Mouse (Mus musculus) midbrain, embryonic 16.5 days (tissue): Measurements from ENCODE around the gene Cage1. TPM values are rescaled to one million over a fixed set of nuclear protein-coding genes. Genes with fewer than 3 reads are reported as not detected.

Source experiments
- ATAC-seq: fragments of 200-750 bp; cut with Nextera tagmentation; 2 replicates; pipeline ENCODE4 v1.8.0; 2017; ENCODE audit warnings: moderate TSS enrichment
- H3K27ac ChIP-seq: fragments of 300-500 bp; sonication (generic); 2 replicates; pipeline ENCODE4 v1.5.1; 2014; ENCODE audit warnings: mild to moderate bottlenecking, low read length, mixed read lengths
- H3K27me3 ChIP-seq: fragments of 300-500 bp; sonication (generic); 2 replicates; pipeline ENCODE4 v1.6.1; 2014; ENCODE audit warnings: low read depth, low read length, mixed read lengths; ENCODE audit not compliant: control insufficient read depth, insufficient read depth
- H3K36me3 ChIP-seq: fragments of 300-500 bp; sonication (generic); 2 replicates; pipeline ENCODE4 v1.6.1; 2014; ENCODE audit warnings: mild to moderate bottlenecking, low read length, moderate library complexity, mixed read lengths; ENCODE audit not compliant: control insufficient read depth, insufficient read depth
- H3K4me1 ChIP-seq: fragments of 300-500 bp; sonication (generic); 2 replicates; pipeline ENCODE4 v1.6.1; 2014; ENCODE audit warnings: mild to moderate bottlenecking, low read length, mixed read lengths; ENCODE audit not compliant: control insufficient read depth, insufficient read depth
- H3K4me2 ChIP-seq: fragments of 300-500 bp; sonication (generic); 2 replicates; pipeline ENCODE4 v1.6.1; 2014; ENCODE audit warnings: mild to moderate bottlenecking, low read length, mixed read lengths
- H3K4me3 ChIP-seq: fragments of 300-500 bp; sonication (generic); 2 replicates; pipeline ENCODE4 v1.5.1; 2014; ENCODE audit warnings: low read depth, mild to moderate bottlenecking, low read length, moderate library complexity, mixed read lengths
- H3K9ac ChIP-seq: fragments of 300-500 bp; sonication (generic); 2 replicates; pipeline ENCODE4 v1.6.1; 2014; ENCODE audit warnings: low read depth, low read length, mixed read lengths
- H3K9me3 ChIP-seq: fragments of 300-500 bp; sonication (generic); replicated peaks from 2 replicates; pipeline ENCODE4 v1.6.1; 2014; ENCODE audit warnings: mild to moderate bottlenecking, low read length, mixed read lengths; ENCODE audit not compliant: control insufficient read depth, poor library complexity, severe bottlenecking
- WGBS: fragments of 180-500 bp; shearing (Covaris S2); extraction: QIAGEN DNeasy Blood & Tissue Kit; methylation state at CpG from one replicate; pipeline ENCODE4 v1.1.7; 2014; 5-methylcytosine and 5-hydroxymethylcytosine counted together
- polyA plus RNA-seq: library from polyadenylated mRNA; unstranded; fragments of >200 nt; fragmentation: Nextera tagmentation; extraction: Ambion mirVana; gene quantifications from 2 replicates; pipeline ENCODE4 v1.2.1, GENCODE M21; 2015

Gene Cage1
- polyA plus RNA-seq, 1 experiment from 2014 or later, result 4.1 TPM

DNA sequence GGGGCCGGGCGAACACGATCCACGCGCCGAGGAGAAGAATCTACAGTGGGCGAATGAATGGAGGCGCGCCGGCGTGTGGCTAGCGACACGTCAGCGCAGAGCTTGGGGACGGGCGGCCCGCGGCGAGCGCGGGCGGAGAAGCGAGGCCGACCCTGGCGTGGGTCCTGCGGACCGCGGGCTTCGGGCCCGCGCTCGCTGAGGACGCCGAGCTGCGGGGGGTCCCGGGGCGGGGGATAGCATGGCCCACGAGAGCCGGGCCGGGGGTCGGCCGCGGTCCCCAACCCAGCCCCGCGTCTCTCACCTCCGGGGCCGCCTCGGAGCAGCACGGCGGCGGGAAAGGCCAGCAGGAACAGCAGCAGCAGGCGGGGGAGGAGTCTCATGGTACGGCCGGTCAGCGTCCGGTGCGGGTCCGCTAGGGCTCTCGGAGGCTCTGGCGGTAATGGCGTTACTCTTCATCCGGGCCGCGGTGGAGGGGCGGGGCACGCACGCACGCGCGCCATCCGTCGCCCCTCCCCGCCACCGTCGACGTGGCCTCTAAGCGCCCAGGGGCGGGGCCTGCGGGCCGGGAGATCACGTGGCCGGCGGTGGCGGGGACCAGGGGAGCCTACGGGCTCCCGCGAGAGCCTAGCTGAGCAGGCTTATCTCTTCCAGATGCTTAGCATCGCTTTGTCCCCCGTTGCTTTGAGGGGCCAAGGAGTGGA is 43.0 kb downstream of the Cage1 start, which contains the start of gene Ssr1:
TSS of gene Ssr1 (minus strand) at position 514 of the 701 bp plus-strand sequence.
- peaks cover 13% of the 10 kb centered on the region for H3K4me1 ChIP-seq
- H3K36me3 ChIP-seq, result peaks cover 7% of the 10 kb centered on the region
- H3K9ac ChIP-seq, result peak within 1 kb of the TSS; percentile 89
- H3K4me3 ChIP-seq, result peak within 1 kb of the TSS; percentile 72
- H3K4me2 ChIP-seq, result peak within 1 kb of the TSS; percentile 78
- peak within 1 kb of the TSS; percentile 91 for H3K27ac ChIP-seq
- H3K27me3 ChIP-seq, result no peaks in the 10 kb centered on the region
- peak; percentile 98 for ATAC-seq
- WGBS, result 0% methylated on average over 64 of the region's 89 CpGs
- H3K9me3 ChIP-seq, result no peaks in the 10 kb centered on the region

DNA sequence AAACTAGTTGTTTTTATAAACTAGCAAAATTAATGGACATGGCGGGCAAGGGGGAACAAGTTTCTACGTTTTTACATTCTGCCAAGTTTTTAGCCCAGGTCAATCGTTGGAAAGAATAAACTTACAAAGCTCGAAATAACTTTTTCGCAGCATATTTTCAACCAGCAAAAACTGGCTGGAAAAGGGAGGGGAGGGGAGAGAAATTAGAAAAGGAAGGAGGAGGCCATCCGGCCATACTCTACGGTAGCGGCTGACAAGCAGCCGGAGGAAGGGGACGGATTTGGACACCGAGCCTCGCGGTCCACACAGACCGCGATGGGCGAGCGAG is 43.5 kb downstream of the Cage1 start:
- peak overlapping the region; percentile 78 for H3K4me2 ChIP-seq
- no peaks in the 10 kb centered on the region for H3K27me3 ChIP-seq
- H3K4me3 ChIP-seq, result peak overlapping the region; percentile 72
- under 1% methylated on average over 17 of the region's 17 CpGs for WGBS
- H3K9me3 ChIP-seq, result no peaks in the 10 kb centered on the region
- ATAC-seq, result peak; percentile 71; the same call in 1 of the 2 replicates
- peak overlapping the region; percentile 89 for H3K9ac ChIP-seq
- peaks cover 13% of the 10 kb centered on the region for H3K4me1 ChIP-seq
- H3K27ac ChIP-seq, result peak overlapping the region; percentile 91
- peaks cover 8% of the 10 kb centered on the region for H3K36me3 ChIP-seq

DNA sequence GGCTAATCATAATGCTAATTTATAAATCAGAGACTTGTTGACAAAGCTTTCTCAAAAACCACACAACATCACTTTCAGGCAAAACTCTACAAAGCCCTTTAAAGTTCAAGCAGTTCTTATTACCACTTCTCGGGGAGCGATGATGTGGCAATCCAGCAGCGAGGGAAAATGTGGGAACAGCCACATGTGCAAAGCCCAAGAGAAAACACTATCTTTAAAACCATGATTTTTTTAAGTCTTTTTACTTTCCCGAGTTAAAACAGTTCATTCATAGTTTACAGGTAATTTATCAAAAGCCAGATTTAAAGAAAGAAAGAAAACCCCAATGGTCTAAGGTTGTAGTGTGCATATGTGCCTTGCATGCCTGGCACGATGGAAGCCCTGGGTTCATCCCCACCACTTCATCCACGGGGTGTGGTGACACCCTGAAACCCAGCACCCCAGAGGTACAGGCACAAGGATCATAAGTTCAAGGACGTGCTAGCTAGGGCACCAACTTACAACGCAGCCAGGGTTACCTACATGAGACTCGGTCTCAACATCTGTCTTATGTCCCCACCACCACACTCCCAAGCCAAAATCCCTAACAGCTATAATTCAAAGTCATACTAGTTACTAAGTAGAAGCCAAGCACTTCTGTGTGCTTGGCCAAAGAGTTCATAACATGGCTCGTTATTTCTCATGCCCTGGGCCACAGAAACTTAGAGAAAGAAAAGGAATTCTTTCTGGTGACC is 44.1 kb downstream of the Cage1 start:
- 13% methylated on average over 10 of the region's 10 CpGs for WGBS
- no peak overlapping the region for H3K27ac ChIP-seq

GRCm38 (mm10) chr13:37989701-37990100 is 47.2 kb downstream of the Cage1 start:
- H3K4me3 ChIP-seq, result no peak overlapping the region
- no peak for ATAC-seq
- no peak overlapping the region for H3K9ac ChIP-seq
- H3K27ac ChIP-seq, result no peak overlapping the region
- 93% methylated on average over 8 of the region's 8 CpGs for WGBS
- H3K36me3 ChIP-seq, result peaks cover 34% of the 10 kb centered on the region
- H3K4me2 ChIP-seq, result no peak overlapping the region
- peaks cover 13% of the 10 kb centered on the region for H3K4me1 ChIP-seq
- H3K27me3 ChIP-seq, result no peaks in the 10 kb centered on the region
- no peaks in the 10 kb centered on the region for H3K9me3 ChIP-seq

More for the DNA sequence above, 44.1 kb downstream of the Cage1 start:
- peak overlapping the region; percentile 78 for H3K4me2 ChIP-seq
- H3K9ac ChIP-seq, result peak overlapping the region; percentile 89
- no peak for ATAC-seq
- H3K9me3 ChIP-seq, result no peaks in the 10 kb centered on the region
- peak overlapping the region; percentile 72 for H3K4me3 ChIP-seq
- H3K27me3 ChIP-seq, result no peaks in the 10 kb centered on the region
- H3K36me3 ChIP-seq, result peaks cover 10% of the 10 kb centered on the region
- H3K4me1 ChIP-seq, result peaks cover 13% of the 10 kb centered on the region

GRCm38 (mm10) chr13:37986166-37986565 is 50.7 kb downstream of the Cage1 start:
- Histone ChIP-seq H3K4me3 (no peak overlapping the region), H3K36me3 (peaks cover 59% of the 10 kb centered on the region), H3K4me2 (no peak overlapping the region), H3K9me3 (no peaks in the 10 kb centered on the region), H3K9ac (no peak overlapping the region), H3K27me3 (no peaks in the 10 kb centered on the region), H3K4me1 (no peaks in the 10 kb centered on the region), H3K27ac (no peak overlapping the region)
- no peak for ATAC-seq
- WGBS, result 84% methylated on average over 10 of the region's 10 CpGs

DNA sequence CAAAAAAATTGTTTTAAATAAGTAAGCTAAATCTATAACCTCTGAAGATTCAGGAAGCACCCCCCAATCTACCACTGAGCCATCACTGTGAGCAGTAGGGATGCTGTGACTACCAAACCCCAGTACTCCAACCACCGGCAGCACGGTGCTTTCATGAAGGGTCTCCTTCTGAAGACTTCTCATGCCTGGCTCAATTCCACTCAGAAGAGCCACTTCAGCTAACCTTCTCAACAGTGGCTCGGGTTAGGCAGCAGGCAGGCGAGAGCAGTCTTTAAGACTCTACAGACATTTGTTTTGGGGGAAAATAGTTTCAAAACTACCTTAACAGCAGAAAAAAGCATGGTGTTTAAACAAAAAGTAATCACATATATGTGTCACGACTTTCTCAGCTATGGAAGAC is 55.8 kb downstream of the Cage1 start:
- Histone ChIP-seq H3K4me3 (no peak overlapping the region), H3K9ac (no peak overlapping the region), H3K36me3 (peaks cover 55% of the 10 kb centered on the region), H3K4me2 (no peak overlapping the region), H3K27me3 (no peaks in the 10 kb centered on the region), H3K4me1 (no peaks in the 10 kb centered on the region), H3K27ac (no peak overlapping the region), H3K9me3 (no peaks in the 10 kb centered on the region)
- 86% methylated on average over 5 of the region's 5 CpGs for WGBS
- ATAC-seq, result no peak

DNA sequence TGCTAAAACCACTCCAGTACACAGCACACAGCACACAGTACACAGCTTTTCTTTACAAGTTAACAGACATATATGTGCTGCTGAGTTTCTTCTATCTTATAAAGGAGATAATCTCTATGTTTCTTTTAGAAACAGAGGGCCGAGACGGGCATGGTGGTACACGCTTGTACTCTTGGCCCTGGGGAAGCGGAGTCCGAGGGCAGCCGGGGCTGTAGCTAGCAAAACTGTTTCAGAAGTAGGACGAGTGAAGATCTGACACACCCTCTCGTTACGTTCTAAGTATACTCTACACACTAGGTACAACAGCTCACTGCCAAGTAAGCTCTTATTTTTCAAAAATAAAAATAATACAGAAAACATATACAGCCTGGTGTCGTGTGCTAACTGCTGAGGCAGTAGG is 56.5 kb downstream of the Cage1 start:
- H3K27me3 ChIP-seq, result no peaks in the 10 kb centered on the region
- no peaks in the 10 kb centered on the region for H3K9me3 ChIP-seq
- H3K9ac ChIP-seq, result no peak overlapping the region
- 95% methylated on average over 10 of the region's 10 CpGs for WGBS
- H3K4me2 ChIP-seq, result no peak overlapping the region
- no peak overlapping the region for H3K27ac ChIP-seq
- no peak overlapping the region for H3K4me3 ChIP-seq
- H3K4me1 ChIP-seq, result no peaks in the 10 kb centered on the region
- peaks cover 50% of the 10 kb centered on the region for H3K36me3 ChIP-seq
- no peak for ATAC-seq

DNA sequence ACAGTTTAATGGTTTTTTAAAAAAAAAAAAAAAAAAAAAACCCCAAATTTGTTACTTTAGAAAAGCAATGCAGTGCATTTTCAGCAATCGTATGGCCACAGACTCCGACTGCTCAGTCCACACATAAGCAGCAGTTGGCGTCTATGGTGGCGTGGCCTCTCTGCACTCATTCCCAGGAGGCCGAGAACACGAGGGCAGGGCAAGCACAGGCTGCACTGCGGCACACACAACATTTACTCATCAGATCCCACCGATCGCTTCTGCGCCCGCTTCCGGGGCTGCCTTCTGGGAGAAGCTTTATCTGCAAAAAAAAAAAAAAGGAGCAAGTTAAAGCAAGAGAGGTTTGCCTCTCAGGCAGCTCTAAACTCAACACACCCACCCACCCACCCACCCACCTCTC is 57.4 kb downstream of the Cage1 start:
- H3K4me1 ChIP-seq, result no peaks in the 10 kb centered on the region
- no peak overlapping the region for H3K9ac ChIP-seq
- H3K9me3 ChIP-seq, result no peaks in the 10 kb centered on the region
- H3K27me3 ChIP-seq, result no peaks in the 10 kb centered on the region
- no peak overlapping the region for H3K4me2 ChIP-seq
- 88% methylated on average over 12 of the region's 12 CpGs for WGBS
- no peak for ATAC-seq
- H3K36me3 ChIP-seq, result peaks cover 45% of the 10 kb centered on the region
- H3K4me3 ChIP-seq, result no peak overlapping the region
- H3K27ac ChIP-seq, result no peak overlapping the region

DNA sequence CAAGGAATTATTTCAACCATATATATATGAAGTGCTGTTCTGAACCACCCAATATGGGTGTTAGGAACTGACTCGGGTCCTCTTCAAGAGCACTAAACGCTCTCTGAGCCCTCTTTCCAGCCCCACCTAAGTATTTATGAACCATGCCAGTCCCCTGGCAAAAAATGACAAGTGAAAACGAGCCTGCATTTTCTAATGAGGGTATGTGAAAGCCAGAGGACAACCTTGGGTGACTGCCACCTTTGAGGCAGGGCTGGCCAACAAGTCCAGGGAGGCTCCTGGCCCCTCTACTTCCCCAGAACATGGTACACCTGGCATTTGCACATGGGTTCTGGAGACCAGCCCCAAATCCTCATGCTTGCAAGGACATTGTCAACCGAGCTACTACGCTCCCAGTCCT is 62.1 kb downstream of the Cage1 start:
- H3K4me2 ChIP-seq, result no peak overlapping the region
- no peak overlapping the region for H3K4me3 ChIP-seq
- WGBS, result 91% methylated on average over 5 of the region's 5 CpGs
- peaks cover 15% of the 10 kb centered on the region for H3K36me3 ChIP-seq
- no peak overlapping the region for H3K27ac ChIP-seq
- no peaks in the 10 kb centered on the region for H3K4me1 ChIP-seq
- no peak for ATAC-seq
- no peaks in the 10 kb centered on the region for H3K9me3 ChIP-seq
- no peak overlapping the region for H3K9ac ChIP-seq
- H3K27me3 ChIP-seq, result no peaks in the 10 kb centered on the region
